Mouse (Mus musculus): Measurements from ENCODE around the gene Snx19.
A peak's percentile ranks its signal among the peaks of the same experiment; 100 is the strongest.

Gene Snx19

DNA sequence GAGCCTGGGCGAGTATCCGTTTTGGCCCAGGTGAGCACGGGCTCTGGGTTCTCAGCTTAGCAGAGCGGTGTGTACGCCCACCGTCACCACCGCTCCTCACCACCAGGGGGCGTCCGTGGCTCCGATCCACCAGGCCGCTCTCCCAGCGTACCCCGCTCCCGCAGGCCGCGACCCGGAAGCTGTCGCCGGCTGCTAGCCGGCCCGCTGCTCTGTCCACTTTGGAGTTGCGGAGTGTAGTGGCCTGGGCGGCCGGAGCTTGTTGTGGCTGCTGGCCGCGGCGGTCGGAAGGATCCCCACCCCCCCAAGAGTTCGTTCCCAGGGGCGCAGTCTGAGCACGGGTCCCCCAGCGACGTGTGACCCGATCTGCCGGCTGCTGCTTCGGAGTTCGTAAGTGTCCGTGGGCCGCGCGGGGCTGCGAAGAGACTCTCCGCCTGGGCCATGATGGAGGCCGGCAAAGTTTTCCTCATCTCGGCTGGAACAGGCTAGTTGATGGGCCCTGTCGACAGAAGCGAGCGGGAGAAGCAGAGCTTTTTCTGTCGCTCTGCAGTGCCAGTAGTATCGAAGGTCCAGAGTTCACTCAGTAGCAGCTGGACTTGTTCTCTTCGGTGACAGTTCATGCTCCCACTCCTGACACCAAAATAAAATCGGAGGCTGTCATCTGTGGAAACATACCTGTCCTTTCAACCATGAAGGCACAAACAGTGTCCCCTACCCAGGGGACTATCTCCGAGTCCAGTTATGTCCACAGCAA is at the start of gene Snx19:
TSS of gene Snx19 (plus strand) at position 227 of the 751 bp plus-strand sequence.
- DNase-seq, result peak; percentile 94

DNA sequence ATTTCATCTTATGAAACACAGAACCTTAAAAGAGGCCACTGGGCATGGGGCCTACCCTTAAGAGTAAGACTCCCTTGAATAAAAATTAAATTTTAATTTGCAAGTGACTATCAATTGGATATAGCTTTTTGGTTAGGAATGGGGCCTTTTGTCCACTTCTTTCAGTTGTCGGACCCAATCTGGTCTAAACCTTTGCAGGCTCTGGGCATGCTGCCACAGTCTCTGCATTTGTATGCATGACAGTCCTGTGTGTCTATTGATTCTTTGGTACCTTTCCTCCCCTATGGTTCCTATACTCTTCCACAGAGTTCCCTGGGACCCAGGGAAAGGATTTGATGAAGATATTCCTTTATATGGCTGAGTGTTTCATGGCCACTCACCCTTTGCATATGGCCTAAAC is 26.1 kb upstream of the Snx19 start:
- no peak for DNase-seq

DNA sequence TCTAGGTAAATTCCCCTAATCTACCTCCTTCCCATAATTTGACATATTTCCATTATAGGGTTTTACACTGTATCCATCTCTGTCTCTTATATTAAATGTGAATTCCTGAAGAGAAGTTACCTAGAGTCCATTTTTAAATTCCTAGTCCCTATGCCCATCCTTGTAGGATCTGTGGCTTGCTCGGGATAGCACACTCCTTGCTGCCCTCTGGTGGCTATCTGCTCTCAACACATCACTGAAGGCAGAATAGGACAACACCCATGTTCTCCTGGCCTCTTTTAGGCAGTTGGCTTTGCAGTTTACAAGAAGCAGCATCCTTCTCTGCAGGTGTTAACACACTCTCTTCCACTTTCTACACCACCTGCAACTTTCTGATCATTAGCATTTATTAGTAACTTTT is 4.0 kb upstream of the Snx19 start:
- DNase-seq, result peak; percentile 60

DNA sequence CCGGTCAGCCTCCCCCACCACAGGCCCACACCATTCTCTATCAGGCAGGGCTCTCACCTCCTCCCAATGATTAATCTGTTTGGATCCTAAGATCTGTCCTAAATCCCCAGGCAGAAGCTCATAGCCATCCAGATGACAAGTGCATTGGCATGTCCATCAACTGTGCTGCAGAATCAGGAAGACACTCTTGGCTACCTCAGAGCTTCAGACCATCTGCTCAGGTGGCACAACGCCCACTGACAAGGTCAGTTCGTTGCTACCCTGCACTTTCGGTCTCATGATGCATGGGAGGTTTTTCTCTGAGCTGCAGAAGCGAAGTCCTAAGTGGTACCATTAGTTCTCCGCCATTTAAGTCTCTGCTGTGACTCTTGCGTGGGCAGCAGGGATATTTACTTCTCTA is 1.7 kb upstream of the Snx19 start:
- DNase-seq, result no peak

DNA sequence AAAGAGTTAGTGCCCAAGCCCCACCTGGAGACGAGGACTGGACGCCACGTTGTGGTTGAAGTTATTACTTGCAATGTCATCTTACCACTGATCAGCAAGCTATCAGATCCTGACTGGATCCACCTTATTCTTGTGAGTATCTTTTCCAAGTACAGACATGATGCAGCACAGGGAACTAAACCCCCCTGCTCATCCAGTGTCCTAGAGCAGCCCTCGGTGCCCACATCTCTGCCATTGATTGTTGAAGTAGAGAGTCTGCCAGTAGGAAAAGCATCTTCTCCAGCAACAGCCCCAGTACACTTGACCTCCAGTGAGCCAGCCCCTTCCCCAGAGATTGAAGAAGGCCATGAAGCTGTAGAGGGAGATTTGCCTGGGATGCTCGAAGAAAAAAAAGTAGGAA is 1.3 kb downstream of the Snx19 start:
- no peak for DNase-seq

DNA sequence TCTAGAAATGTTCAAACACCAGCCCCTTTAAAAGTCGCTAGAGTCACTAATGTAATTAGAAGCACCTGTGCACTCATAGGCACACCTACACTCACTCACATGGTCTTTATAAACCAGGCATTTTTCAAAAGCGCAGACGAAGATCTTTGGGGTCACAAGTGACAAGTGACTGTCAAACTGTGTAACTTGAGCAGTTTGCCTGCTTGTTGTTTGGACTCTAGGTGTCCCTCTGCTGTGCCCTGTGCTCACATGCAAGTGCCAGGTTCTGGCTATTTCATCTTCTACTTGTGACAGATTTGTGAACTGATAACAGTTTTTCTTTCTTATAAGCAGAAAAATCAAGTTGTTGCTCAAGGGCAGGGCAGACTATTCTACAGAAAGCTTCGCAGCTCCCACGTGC is 3.5 kb downstream of the Snx19 start:
- DNase-seq, result no peak

DNA sequence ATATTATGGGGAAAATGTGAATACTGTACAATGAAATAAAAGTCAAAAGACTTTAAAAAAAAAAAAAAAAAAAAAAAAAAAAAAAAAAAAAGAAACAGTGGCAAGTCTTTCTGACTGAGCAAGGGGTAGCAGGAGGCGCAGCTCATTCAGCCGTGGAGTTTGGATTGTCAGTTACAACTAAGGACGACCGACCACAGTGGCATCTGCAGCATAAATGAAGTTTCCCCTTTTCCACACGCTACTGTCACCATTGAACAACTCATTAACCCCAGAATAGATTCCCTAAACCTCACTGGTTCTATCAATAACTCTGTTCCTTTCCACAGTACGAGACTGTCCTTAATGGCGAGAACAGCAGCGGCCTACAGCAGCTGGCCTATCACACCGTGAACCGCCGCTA is 5.0 kb downstream of the Snx19 start:
- no peak for DNase-seq

DNA sequence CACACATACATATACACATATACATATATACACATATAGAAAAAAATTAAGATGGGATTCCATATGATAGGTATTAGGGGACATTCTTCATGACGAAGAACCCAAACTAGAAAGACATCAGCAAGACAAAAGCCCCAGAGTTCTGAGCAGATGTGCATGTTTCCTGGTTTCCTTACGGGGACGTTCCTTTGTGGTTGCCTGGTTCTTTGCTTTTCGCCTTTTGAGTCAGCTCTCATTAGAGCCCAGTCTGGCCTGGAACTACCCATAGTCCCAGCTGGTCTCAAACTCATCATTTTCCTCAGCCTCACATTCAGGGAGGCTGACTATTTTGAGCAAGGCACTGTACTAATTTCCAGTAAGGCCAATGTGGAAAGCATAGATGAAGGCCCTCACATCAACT is 7.0 kb downstream of the Snx19 start:
- DNase-seq, result no peak

DNA sequence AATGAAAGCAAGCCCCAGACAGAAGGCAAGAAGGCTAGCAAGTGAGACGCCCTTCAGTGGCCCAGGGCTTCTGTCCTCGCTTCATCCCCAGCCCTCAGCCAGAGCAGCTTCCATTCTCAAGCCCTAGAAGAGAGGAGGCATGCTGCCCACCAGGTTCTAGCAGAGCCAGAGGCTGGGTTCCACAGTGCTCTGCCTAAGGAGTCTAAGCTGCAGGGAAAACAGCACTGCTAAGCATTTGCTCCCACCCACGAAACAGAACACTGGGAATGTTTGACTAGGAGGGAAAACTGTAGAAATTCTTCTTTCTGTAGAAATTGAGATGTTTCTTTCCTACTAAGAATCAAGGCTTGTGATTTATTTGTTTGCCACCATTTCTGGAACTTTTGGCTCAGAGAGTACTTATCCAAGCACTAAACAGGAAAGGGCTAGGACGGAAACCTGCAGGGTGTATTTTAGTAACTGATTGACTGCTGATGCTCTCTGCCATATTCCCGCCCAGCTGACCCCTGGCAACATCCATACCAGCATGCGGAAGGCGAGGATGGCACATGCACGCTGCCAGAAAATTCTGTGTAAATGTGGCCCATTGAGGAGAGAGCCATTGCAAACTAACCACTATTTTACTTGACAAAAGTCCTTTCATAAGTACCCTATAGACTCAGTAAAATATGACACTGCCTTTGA is 9.1 kb downstream of the Snx19 start:
- DNase-seq, result peak; percentile 38

DNA sequence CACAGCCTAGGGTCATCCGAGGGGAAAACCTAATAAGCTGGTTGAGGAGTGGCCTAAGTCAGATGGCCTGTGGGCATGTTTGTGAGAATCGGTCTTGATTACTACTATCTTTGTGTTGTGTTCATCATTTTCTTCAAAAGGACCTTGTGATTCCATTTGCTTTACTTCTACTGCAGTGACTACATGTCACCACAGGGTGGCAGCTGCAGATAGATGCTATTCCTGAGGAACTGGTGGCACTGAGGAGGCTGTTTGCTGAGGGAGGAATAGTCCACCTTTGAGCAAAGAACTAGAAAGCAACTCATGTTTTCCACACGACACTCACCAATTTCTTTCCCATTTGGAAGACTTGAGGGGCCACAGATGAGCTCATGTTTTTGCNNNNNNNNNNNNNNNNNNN is 11.6 kb downstream of the Snx19 start:
- peak; percentile 46 for DNase-seq

DNA sequence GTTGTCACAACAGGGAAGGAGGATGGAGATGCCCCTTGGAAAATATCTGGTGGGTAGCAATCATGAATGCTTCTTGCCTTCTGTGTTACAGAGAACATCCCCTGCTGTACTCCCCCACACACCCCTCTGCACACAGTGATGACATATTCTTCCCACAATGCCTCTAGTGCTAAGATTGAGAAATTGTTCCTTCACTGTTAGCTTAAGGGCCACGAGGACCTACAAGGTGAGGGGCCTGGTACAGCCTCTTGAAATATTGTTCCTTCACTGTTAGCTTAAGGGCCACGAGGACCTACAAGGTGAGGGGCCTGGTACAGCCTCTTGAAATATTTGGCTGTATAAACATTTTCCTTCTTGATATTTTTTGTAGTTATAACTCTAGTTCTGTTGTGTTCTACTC is 14.9 kb downstream of the Snx19 start:
- DNase-seq, result no peak

DNA sequence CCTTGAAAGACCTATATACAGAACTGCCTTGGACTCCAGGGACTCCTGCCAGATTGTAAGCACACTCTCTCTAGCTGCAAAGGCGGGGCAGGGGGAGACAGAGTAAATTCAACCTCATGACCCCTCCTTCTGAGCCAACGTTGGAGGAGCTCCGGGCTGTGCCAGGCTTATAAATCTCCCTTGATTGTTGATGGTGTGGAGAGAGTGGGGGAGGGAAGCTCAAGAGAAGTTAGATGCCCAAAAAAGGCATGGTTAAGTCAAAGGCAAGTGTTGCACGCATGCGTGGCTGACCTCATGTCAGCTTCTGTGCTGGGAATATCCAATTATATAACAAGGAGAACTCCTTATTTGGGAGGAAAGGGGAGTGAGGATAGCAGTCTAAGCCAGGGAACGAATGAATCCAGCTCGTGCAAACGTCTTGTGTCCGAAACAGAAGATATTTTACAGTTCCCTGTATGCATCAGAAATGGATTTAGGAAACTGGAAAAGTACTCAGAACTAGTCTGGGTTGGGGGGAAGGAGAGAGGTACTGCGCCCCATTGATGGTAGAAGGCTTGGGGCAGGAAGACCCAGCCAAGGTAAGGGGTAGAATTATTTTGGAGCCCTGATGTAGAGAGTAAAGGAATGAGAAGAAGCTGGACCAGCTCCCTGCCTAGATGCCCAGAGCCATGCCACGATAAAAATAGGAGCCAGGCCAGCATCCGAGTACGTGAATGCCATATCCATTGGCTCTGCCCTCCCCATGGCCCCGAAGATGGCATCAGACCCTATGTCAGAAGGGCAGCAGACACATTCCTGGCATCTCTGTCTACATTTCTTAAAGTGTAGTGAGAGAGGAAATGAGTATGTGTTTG is 18.6 kb downstream of the Snx19 start:
- no peak for DNase-seq

DNA sequence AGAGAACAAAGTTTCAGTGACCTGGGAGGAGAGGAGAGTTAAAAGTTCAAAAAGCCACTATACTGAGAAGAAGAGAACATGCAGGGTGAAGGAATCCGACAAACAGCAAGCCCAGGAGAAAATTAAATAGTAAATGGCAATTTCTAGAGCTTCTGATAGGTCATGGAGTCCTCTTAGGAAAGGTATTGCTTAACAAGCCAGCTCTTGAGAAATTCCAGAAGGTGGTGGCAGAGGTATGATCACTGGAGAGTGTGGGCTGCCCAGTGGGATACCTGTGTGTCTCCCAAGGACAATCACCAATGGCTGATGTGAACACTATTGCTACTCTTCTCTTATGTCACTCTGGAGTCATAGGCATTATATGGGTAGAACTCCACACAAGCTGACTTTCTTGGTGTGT is 19.2 kb downstream of the Snx19 start:
- no peak for DNase-seq

DNA sequence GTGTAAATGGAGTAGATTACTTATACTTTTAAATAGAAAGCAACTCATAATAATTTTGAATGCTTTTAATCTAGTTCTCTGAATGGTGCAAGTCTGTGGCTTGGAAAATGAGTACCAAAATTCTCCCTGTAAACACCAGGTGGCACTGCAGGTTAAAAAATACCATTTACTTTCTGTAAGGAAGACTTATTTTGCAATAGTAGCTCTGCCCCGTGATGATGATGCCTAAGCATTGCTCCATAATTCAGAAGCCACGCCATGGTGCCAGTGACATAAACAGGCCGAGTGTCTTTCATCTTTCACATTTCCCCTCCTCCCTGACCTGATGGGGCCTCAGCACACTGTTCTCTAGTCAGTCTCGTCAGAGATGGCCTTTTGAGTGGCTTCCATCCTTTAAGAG is 21.6 kb downstream of the Snx19 start:
- no peak for DNase-seq

DNA sequence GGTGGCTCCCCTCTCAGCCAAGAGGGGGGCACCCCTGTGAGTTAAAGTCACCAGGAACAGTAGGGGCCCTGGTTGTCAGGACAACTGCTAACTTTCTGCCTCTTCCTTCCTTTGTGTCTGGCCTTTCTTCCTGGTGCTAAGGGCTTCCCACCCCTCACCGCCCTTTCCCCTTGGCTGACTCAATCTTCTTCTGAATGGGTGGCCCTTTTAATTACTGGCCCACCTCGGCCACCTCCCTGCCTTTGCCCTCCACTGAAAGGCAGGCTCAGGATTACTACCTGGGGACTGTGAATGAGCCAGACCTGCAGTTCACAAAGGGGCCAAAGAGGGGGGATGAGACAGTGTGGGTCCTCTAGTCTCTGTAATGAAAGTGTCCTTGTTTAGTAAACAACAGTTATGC is 23.0 kb downstream of the Snx19 start:
- no peak for DNase-seq

DNA sequence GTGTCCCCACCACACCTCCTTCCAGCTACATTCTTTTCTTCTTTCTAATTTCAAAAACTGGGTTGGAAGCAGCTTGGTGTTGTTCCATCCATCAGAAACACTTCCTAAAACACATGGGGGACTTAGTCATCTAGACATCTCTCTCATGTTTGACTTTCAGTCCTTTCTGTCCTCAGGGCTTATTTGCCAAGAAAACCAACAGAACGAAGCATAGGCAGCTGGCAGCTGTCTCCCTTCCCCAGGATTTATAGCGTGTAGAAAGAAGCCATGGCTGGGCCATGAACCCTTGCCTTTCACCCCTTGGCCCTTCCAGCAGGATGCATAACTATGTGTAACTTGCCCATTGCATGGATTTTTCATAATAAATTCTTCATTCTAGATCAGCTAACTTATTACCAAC is 23.9 kb downstream of the Snx19 start:
- DNase-seq, result no peak

DNA sequence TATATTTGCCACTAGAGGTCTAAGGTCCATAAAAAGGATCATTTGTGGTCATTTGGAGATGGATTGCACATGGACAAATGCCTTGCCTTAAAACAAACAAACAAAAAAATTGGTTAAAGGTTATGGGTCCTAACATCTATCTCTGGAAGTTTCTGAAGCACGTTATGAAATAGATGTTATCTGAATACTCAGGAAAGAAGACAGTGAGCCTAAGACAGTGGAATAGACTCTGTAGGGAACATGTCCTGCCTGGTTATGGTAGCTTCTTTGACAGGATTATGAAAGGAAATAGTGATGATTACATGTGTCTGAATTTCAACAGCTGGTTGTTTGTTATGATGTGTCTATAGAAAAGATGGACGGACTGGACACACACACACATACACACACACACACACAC is 27.6 kb downstream of the Snx19 start:
- no peak for DNase-seq

DNA sequence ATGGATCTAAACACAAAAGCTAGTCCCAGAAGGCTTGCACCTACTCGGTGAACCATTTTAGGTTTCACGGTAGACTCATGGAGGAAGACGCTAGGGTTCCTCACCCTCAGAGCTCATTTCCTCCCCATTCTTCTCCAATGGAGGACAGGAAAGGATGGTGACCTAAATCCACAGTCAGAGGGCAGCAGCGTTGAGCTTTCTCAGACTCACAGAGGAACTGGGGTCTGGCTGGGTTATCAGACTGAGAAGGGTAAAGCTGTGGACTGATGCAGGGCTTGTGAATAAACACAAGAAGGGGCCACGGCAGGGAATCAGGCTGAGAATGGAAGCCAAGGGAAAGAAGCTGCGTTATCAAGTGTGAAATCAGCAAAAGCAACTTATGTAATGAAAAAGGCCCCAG is 29.3 kb downstream of the Snx19 start:
- DNase-seq, result no peak

DNA sequence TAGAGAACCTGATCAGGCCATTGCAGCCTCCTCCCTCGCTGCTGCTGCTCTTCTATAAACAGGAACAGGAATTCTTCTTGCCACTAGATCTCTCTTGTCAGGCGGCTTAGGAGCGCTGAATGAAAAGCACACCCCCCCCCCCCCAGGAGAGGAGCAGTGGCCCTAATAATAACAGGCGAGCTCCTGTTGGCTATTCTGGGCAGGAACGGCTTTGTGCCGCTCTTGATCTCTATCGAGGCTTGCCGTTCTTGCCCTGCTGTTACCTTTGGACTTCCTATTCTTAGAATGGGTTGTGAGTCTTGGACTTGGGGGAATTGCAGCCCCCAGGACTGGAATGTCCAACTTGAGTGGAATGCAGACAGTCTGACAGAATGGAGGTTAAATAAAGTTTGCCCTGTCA is 33.6 kb downstream of the Snx19 start:
- DNase-seq, result no peak

DNA sequence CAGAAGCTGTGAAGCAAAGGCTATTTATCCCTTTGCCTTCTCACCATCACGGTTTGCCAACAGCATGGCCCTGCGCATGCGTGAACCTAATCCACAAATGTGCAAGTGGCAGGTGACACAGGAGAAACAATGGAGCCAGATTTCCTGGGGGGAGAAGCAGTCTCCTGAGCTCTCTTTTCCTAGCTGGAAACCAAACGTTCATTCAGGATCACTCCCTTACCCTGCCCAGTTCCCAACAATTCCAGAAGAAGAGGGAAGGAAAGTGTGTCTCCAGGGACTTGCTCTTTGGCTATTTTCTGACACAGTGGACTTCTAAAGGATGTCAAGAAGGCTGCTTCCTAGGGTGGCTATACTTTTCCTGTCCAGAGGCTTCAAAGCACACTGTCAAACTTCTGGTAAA is 37.8 kb downstream of the Snx19 start:
- peak; percentile 27 for DNase-seq

DNA sequence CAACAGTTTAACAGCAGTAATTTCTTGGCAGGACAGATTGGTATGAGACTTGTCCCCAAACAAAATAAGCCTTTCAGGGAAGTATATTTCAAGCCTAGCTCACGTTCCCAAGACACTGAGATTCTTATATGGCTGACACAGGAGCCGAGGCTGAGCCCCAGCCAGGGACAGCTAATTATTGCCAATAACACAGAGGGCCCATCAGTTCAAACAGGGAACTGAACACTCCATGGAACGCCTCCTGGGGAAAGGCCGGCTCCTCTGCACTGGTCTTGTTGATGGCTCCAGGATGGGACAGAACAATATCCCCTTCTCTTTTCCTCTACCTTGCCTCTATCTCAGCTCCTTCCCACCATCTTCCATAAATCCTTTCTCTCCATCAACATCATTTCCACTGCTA is 53.1 kb downstream of the Snx19 start:
- no peak for DNase-seq

DNA sequence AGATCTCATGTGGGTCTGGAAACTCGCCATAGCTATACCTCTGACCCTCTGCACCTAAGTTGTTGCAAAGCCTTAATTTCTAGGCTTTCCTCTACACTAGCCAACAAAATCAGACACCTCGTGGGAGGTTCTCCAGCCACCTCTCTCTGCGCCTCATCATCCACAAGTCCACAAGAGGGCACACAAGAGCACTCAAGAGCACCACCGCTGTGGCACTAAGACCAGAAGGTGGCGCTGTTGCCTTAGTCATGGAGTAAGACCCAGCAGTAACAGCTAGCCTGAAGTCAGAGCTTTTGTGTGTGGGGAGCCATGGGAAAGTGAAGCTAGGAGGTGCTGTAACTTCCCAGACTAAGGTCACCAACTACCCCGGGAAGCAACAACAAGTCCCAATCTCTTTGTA is 53.6 kb downstream of the Snx19 start:
- peak; percentile 93 for DNase-seq

DNA sequence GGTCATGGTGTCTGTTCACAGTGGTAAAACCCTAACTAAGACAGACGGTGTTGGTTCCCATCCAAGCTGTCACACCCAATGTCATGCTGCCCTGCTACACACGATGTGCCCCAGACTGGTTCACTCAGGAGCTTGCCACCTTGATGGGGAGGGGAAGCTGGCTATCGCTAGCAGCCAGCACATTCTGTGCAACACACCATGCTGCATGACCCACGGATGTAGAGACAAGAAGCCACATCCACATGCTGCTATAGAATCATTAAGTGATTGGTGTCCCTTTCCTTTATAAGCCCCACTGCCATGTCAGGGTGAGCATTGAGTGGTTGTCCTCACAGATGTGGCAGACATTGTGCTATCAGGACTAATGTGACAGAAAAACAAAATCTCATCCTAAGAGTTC is 55.2 kb downstream of the Snx19 start:
- no peak for DNase-seq

DNA sequence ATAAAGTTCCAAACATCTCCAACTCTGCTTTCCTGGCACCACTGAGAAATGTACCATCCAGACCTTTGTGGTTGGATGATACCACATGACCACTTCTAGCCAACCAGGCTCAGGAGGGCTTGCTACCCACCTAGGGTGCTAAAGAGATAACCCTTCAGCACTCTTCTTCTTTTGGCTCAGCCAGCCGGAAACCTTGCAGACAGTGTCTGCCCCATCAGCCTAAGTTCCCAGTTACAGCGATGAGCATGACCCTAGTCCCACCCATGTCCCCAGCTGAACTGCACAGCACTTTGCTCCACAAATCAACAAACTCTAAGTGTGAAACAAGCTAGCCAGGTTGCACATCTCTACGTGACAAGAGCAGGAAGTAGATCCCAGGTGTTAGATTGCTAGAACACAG is 57.3 kb downstream of the Snx19 start:
- no peak for DNase-seq
